Mouse (Mus musculus) gastrocnemius, postnatal 4 days (tissue): ENCODE results near the gene Chrna4. TPM values are rescaled to one million over a fixed set of nuclear protein-coding genes. Genes with fewer than 3 reads are reported as not detected.

Experiments
- total RNA-seq, 2 experiments: library from RNA; stranded (reverse); gene quantifications; 2 replicates each; pipeline ENCODE4 v1.2.3; 2021

Chrna4 gene
- total RNA-seq, 2 experiments from 2014 or later: 2.9 to 3.8 TPM

Other genes starting within 250 kb of the Chrna4 start
- 10 to 100 TPM; 42.2 to 48.3 TPM for gene Ythdf1, start 122.6 kb downstream of the Chrna4 start, total RNA-seq
- not detected for gene Birc7, start 114.5 kb downstream of the Chrna4 start, total RNA-seq
- gene Nkain4, start 88.8 kb downstream of the Chrna4 start, total RNA-seq: 1 to 10 TPM; 2.5 to 3.6 TPM
- 10 to 100 TPM; 69.0 to 73.9 TPM for gene Arfgap1, start 76.3 kb downstream of the Chrna4 start, total RNA-seq
- gene Col20a1, start 57.0 kb downstream of the Chrna4 start, total RNA-seq: 10 to 100 TPM; 11.1 to 13.1 TPM
- not detected for gene Kcnq2, start 91.8 kb upstream of the Chrna4 start, total RNA-seq
- gene Eef1a2, start 113.5 kb upstream of the Chrna4 start, total RNA-seq: 100 to 1,000 TPM; 639 to 677 TPM
- 10 to 100 TPM; 67.4 to 71.2 TPM for gene Ppdpf, start 143.7 kb upstream of the Chrna4 start, total RNA-seq
- gene Ptk6, start 159.2 kb upstream of the Chrna4 start, total RNA-seq: under 1 TPM in 1 of 2 experiments, not detected in 1; 0.10 TPM
- gene Srms, start 169.6 kb upstream of the Chrna4 start, total RNA-seq: not detected
- gene Fndc11, start 176.5 kb upstream of the Chrna4 start, total RNA-seq: not detected
- 1 to 10 TPM; 4.5 to 6.0 TPM for gene Helz2, start 198.5 kb upstream of the Chrna4 start, total RNA-seq
- gene Gmeb2, start 244.5 kb upstream of the Chrna4 start, total RNA-seq: 10 to 100 TPM; 12.1 to 14.5 TPM